Mouse (Mus musculus): ENCODE data around the gene Gm20695. TPM values are rescaled to one million over a fixed set of nuclear protein-coding genes. Genes with fewer than 3 reads are reported as not detected.

The Gm20695 gene
- polyA plus RNA-seq, 1 experiment = not detected

DNA sequence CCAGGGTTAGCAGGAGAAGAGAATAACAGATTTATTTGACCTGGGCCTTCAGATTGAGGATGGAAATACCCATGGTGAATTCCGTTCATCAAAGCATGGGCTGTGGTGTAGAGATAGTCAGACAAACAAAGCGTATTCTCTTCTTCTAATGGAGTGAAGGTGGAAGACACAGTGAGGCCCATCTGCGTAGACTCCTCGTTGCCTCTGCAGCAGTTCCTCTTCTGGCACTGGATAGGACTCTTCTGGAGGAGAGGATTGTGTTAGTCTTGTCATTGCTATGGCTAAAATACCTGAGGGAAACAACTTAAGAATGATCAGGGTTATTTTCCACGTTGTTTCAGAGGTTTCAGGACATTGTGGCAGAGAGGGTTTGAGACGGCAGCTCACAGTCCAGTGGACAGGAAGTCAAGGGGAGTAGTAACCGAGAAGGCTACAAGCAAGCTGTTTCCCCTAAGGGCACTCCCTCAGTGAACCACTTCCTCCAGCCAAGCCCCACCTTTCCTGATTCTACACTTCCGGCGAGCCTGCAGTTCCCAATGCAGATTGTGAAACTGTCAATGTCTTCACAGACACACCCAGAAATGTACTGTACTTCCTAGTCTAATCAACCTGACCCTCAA, 10.8 kb downstream of the Gm20695 start:
- 42% methylated on average over 9 of the region's 9 CpGs for WGBS
- Histone ChIP-seq H3K4me1 (ENCODE audit: control insufficient read depth, insufficient read depth, insufficient read length, low read length) (peaks cover 8% of the 10 kb centered on the region; the same call in 1 of the 2 replicates), H3K27ac (ENCODE audit: insufficient read depth, low read depth, low read length) (peak overlapping the region; percentile 89), H3K4me3 (ENCODE audit: low read depth, low read length) (no peak overlapping the region), H3K36me3 (ENCODE audit: control insufficient read depth, insufficient read depth, low read length) (peaks cover 27% of the 10 kb centered on the region), H3K27me3 (ENCODE audit: control insufficient read depth, insufficient read depth, low read length) (no peaks in the 10 kb centered on the region)
- TF ChIP-seq CTCF (IDR thresholded peaks at IDR 0.05; ENCODE audit: extremely low read depth, insufficient read length, insufficient replicate concordance, low read depth, low read length) (no peak), POLR2A (IDR thresholded peaks at IDR 0.05; ENCODE audit: low read depth, low read length) (peak; percentile 21; the same call in 1 of the 2 replicates)

DNA sequence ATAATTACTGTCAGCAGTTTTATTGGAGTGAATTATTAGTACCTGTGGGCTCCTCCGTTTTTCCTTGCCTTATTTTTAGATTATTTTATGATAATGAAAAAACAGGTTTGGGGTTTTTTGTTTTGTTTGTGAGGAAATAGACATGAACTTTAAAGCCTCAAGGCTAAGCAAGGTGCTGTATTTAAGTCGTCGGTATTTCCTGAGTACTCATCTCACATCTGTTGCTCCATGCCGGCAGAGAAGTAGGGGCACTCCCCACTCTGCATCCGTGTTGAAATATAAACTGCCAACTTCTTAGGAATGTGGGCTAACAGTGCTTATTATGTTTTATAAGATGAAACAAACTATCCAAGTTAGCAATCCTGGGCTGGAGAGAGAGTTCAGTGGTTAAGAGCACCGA, 11.6 kb downstream of the Gm20695 start:
- Histone ChIP-seq H3K27ac (ENCODE audit: insufficient read depth, low read depth, low read length) (peak overlapping the region; percentile 62; the same call in 1 of the 2 replicates), H3K4me3 (ENCODE audit: low read depth, low read length) (no peak overlapping the region), H3K27me3 (ENCODE audit: control insufficient read depth, insufficient read depth, low read length) (no peaks in the 10 kb centered on the region), H3K36me3 (ENCODE audit: control insufficient read depth, insufficient read depth, low read length) (peaks cover 35% of the 10 kb centered on the region), H3K4me1 (ENCODE audit: control insufficient read depth, insufficient read depth, insufficient read length, low read length) (peaks cover 8% of the 10 kb centered on the region; the same call in 1 of the 2 replicates)
- WGBS = 64% methylated on average over 6 of the region's 6 CpGs
- no peak for TF ChIP-seq CTCF (IDR thresholded peaks at IDR 0.05; ENCODE audit: extremely low read depth, insufficient read length, insufficient replicate concordance, low read depth, low read length)
- TF ChIP-seq POLR2A (IDR thresholded peaks at IDR 0.05; ENCODE audit: low read depth, low read length) = no peak

DNA sequence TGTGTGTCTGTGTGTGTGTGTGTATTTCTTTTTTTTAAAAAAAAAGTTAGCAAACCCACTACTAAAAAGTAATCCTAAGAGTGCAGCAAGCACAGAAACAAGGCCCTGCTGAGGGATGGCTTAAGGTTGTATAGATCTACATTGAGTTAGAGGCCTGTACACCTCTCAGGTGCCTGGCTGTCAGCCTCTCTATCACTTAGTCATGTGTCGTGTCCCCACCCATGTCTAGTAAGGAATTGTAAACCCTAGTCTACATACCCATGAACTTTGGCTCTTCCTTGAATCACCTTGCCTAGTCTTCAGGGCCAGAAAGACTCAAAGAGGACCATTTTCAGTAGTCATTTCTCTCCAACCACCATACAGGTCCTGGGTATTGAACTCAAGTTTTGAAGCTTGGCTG, 12.1 kb downstream of the Gm20695 start:
- peak overlapping the region; percentile 62; the same call in 1 of the 2 replicates for H3K27ac ChIP-seq (ENCODE audit: insufficient read depth, low read depth, low read length)
- TF ChIP-seq CTCF (IDR thresholded peaks at IDR 0.05; ENCODE audit: extremely low read depth, insufficient read length, insufficient replicate concordance, low read depth, low read length) = no peak
- H3K4me1 ChIP-seq (ENCODE audit: control insufficient read depth, insufficient read depth, insufficient read length, low read length) = peaks cover 8% of the 10 kb centered on the region; the same call in 1 of the 2 replicates
- H3K27me3 ChIP-seq (ENCODE audit: control insufficient read depth, insufficient read depth, low read length) = no peaks in the 10 kb centered on the region
- 35% methylated on average over 1 of the region's 1 CpGs for WGBS
- no peak overlapping the region for H3K4me3 ChIP-seq (ENCODE audit: low read depth, low read length)
- H3K36me3 ChIP-seq (ENCODE audit: control insufficient read depth, insufficient read depth, low read length) = peaks cover 39% of the 10 kb centered on the region

DNA sequence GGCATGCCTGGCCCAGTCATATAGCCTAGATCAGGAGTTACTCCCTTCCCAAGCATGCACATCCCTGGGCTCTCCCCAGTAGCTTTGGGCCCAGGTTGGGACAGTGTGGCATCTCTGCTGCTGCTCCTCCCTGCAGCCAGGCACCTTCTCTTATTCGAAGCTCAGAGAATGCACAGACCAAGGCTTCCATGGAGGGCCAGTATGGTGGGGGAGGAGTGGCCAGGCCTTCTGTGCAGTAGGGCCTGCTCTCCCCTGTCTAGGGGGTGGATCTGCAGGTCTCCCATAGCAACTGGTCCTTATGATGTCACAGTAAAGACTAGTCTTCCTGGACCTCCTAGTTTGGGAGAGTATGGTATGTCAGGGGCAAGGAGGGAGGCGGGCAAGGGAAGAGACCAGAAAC, 23.0 kb downstream of the Gm20695 start:
- WGBS = 64% methylated on average over 2 of the region's 2 CpGs
- peaks cover 29% of the 10 kb centered on the region for H3K36me3 ChIP-seq (ENCODE audit: control insufficient read depth, insufficient read depth, low read length)
- no peak overlapping the region for H3K4me3 ChIP-seq (ENCODE audit: low read depth, low read length)
- no peaks in the 10 kb centered on the region for H3K4me1 ChIP-seq (ENCODE audit: control insufficient read depth, insufficient read depth, insufficient read length, low read length)
- no peaks in the 10 kb centered on the region for H3K27me3 ChIP-seq (ENCODE audit: control insufficient read depth, insufficient read depth, low read length)
- TF ChIP-seq POLR2A (IDR thresholded peaks at IDR 0.05; ENCODE audit: low read depth, low read length) = no peak
- no peak for TF ChIP-seq CTCF (IDR thresholded peaks at IDR 0.05; ENCODE audit: extremely low read depth, insufficient read length, insufficient replicate concordance, low read depth, low read length)
- H3K27ac ChIP-seq (ENCODE audit: insufficient read depth, low read depth, low read length) = no peak overlapping the region

DNA sequence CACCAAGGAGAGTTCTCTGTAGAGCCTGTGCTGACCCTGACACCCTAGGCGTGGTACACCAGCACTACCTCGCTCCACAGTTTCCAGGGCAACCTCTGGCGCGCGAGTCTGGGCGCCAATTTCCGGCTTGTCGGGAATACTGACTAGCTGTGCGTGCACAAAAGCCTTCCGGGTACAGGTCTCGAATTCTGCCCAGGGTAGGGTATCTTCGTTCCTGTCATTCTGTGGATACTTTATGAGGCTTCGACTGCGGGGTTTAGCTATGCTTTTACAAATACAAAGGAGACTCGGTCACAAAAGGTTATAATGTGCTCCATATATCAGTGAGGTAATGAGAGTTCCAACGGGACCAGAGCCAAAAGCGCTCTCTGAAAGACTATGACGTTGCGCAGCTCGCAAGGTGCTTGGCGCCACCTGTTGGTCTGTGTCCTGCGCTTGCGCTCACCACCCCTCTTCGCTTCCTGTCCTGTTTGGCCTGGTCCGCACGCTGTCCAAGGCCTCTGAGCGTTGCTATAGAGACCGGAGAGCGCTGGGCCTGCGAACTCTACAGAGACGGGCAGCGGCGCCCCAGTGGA, 24.2 kb downstream of the Gm20695 start, which contains the start of the genes 1700037C18Rik and Cluap1:
Gene 1700037C18Rik, minus strand, starts transcription at position 153 of the 575 bp plus-strand sequence.
Gene Cluap1, plus strand, starts transcription at position 265 of the 575 bp plus-strand sequence.
- H3K36me3 ChIP-seq (ENCODE audit: control insufficient read depth, insufficient read depth, low read length) = peaks cover 25% of the 10 kb centered on the region
- TF ChIP-seq CTCF (IDR thresholded peaks at IDR 0.05; ENCODE audit: extremely low read depth, insufficient read length, insufficient replicate concordance, low read depth, low read length) = peak; percentile 98
- peak; percentile 52; the same call in 1 of the 2 replicates for TF ChIP-seq POLR2A (IDR thresholded peaks at IDR 0.05; ENCODE audit: low read depth, low read length)
- WGBS = under 1% methylated on average over 33 of the region's 33 CpGs
- no peaks in the 10 kb centered on the region for H3K27me3 ChIP-seq (ENCODE audit: control insufficient read depth, insufficient read depth, low read length)
- H3K27ac ChIP-seq (ENCODE audit: insufficient read depth, low read depth, low read length) = peak within 1 kb of the TSS; percentile 67
- peak within 1 kb of the TSS; percentile 71 for H3K4me3 ChIP-seq (ENCODE audit: low read depth, low read length)
- no peaks in the 10 kb centered on the region for H3K4me1 ChIP-seq (ENCODE audit: control insufficient read depth, insufficient read depth, insufficient read length, low read length)

DNA sequence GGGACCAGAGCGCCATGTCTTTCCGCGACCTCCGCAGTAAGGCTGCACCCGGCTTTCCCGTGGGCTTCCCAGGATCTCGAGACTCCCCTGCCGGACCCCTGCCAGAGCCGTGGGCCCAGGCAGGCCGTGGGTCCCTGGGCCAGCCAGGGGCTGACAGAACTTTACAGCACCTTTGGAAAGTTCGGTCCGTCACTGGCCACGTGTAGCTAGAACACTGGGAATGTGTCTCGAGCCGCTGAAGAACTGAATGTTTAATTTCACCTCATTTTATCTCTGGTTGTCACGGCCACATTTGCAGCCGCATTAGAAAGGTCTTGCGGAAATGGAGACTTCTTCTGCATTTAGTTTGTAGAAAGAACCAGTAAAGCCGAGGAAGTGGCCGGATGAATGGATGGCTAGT, 24.7 kb downstream of the Gm20695 start:
- H3K27ac ChIP-seq (ENCODE audit: insufficient read depth, low read depth, low read length) = no peak overlapping the region
- peak overlapping the region; percentile 71 for H3K4me3 ChIP-seq (ENCODE audit: low read depth, low read length)
- WGBS = 2% methylated on average over 20 of the region's 20 CpGs
- H3K27me3 ChIP-seq (ENCODE audit: control insufficient read depth, insufficient read depth, low read length) = no peaks in the 10 kb centered on the region
- no peaks in the 10 kb centered on the region for H3K4me1 ChIP-seq (ENCODE audit: control insufficient read depth, insufficient read depth, insufficient read length, low read length)
- TF ChIP-seq POLR2A (IDR thresholded peaks at IDR 0.05; ENCODE audit: low read depth, low read length) (no peak), CTCF (IDR thresholded peaks at IDR 0.05; ENCODE audit: extremely low read depth, insufficient read length, insufficient replicate concordance, low read depth, low read length) (no peak)
- peaks cover 24% of the 10 kb centered on the region for H3K36me3 ChIP-seq (ENCODE audit: control insufficient read depth, insufficient read depth, low read length)

DNA sequence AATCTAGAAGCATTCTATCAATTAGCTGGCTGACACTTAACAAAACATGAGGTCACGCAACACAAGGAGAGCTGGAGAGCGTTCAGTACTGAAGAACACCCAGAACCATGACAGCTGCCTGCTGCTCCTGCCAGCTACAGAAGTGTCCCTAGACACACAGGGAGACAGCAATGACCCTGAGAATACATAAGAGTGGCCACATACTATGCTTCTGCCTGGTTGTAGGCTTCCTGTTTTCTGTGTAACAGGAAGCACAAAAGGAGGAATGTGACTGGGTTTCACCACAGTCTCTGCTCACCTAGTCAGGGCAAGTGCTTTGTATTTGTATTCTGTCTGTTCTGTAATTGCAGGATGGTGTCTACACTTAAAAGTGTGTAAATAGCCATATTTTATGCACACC, 36.3 kb downstream of the Gm20695 start:
- no peak overlapping the region for H3K4me3 ChIP-seq (ENCODE audit: low read depth, low read length)
- no peak overlapping the region for H3K27ac ChIP-seq (ENCODE audit: insufficient read depth, low read depth, low read length)
- peaks cover 42% of the 10 kb centered on the region for H3K36me3 ChIP-seq (ENCODE audit: control insufficient read depth, insufficient read depth, low read length)
- WGBS = 92% methylated on average over 2 of the region's 2 CpGs
- TF ChIP-seq POLR2A (IDR thresholded peaks at IDR 0.05; ENCODE audit: low read depth, low read length) (no peak), CTCF (IDR thresholded peaks at IDR 0.05; ENCODE audit: extremely low read depth, insufficient read length, insufficient replicate concordance, low read depth, low read length) (no peak)
- H3K4me1 ChIP-seq (ENCODE audit: control insufficient read depth, insufficient read depth, insufficient read length, low read length) = no peaks in the 10 kb centered on the region
- H3K27me3 ChIP-seq (ENCODE audit: control insufficient read depth, insufficient read depth, low read length) = no peaks in the 10 kb centered on the region
